Mouse (Mus musculus): ENCODE data around the gene Sorbs1.

GRCm38 (mm10) chr19:40349281-40349680 is 164.3 kb downstream of the Sorbs1 start:
- TF ChIP-seq POLR2A (IDR thresholded peaks at IDR 0.05; ENCODE audit: borderline replicate concordance, low read depth, low read length) = no peak
- no peak for TF ChIP-seq CTCF (IDR thresholded peaks at IDR 0.05; ENCODE audit: low read depth, low read length)

Data from bone marrow macrophage, adult 2 months (primary cell).